In genomic region chr19:32102976-32103300, GRCm38 (mm10) we compare ENCODE assay signal across 9 mouse cellular contexts. TPM values are rescaled to one million over a fixed set of nuclear protein-coding genes. Genes with fewer than 3 reads are reported as not detected.
DNase-seq lines count a peak whose midpoint lies in the region; ATAC-seq and TF ChIP-seq lines count a peak whose summit lies in the region.
"Had no signal": no experiment of that assay in that cellular context is flagged by ENCODE, and none has a peak within 500 bp of the region (broad histone marks: within the 10 kb centered on the region; RNA-seq: fewer than 3 reads in every experiment).

No protein-coding gene starts in this region.

- TF ChIP-seq EP300 in heart, adult 2 months (IDR thresholded peaks at IDR 0.05; ENCODE audit: insufficient read depth, low read depth, low read length) = no peak

- H3K4me3 ChIP-seq in heart, embryonic 10.5 days = peak overlapping the region; percentile 44
- H3K4me3 ChIP-seq in heart, adult 2 months = no peak overlapping the region
- peak overlapping the region; percentile 35 for H3K4me3 ChIP-seq in forebrain, embryonic 13.5 days
- H3K4me3 ChIP-seq in limb, embryonic 11.5 days (ENCODE audit: low read depth, low read length) = no peak overlapping the region

- no peaks in the 10 kb centered on the region for H3K36me3 ChIP-seq in heart, embryonic 10.5 days
- H3K36me3 ChIP-seq in heart, adult 2 months (ENCODE audit: control insufficient read depth, insufficient read depth, low read length) = no peaks in the 10 kb centered on the region
- no peaks in the 10 kb centered on the region for H3K36me3 ChIP-seq in forebrain, embryonic 13.5 days (ENCODE audit: poor library complexity, severe bottlenecking)
- H3K36me3 ChIP-seq in limb, embryonic 11.5 days (ENCODE audit: control insufficient read depth, insufficient read depth, low read length) = no peaks in the 10 kb centered on the region

- no peak for TF ChIP-seq POLR2A in heart, adult 2 months (IDR thresholded peaks at IDR 0.05; ENCODE audit: insufficient read depth, low read depth, low read length)

- no peak for TF ChIP-seq CTCF in heart, adult 2 months (IDR thresholded peaks at IDR 0.05)

- H3K4me1 ChIP-seq in heart, embryonic 10.5 days = peaks cover 39% of the 10 kb centered on the region
- peaks cover 3% of the 10 kb centered on the region for H3K4me1 ChIP-seq in heart, adult 2 months (ENCODE audit: control insufficient read depth, insufficient read depth, low read length)
- H3K4me1 ChIP-seq in forebrain, embryonic 13.5 days = peaks cover 9% of the 10 kb centered on the region
- H3K4me1 ChIP-seq in limb, embryonic 11.5 days (ENCODE audit: control insufficient read depth, insufficient read depth, low read length) = no peaks in the 10 kb centered on the region

- H3K27ac ChIP-seq in heart, embryonic 10.5 days = peak overlapping the region; percentile 64; the same call in 1 of the 2 replicates
- no peak overlapping the region for H3K27ac ChIP-seq in heart, adult 2 months
- H3K27ac ChIP-seq in forebrain, embryonic 13.5 days = no peak overlapping the region
- H3K27ac ChIP-seq in limb, embryonic 11.5 days (replicated peaks; ENCODE audit: low read depth, low read length) = no peak overlapping the region
- H3K27ac ChIP-seq: macrophage had no signal

- DNase-seq in heart, embryonic 10.5 days (ENCODE audit: low spot score) = no peak
- no peak for DNase-seq in heart, adult 2 months
- DNase-seq in Muller cell, postnatal 12 days (ENCODE audit: inconsistent ontology term) = peak; percentile 34
- no peak for DNase-seq in limb, embryonic 11.5 days (ENCODE audit: low spot score)
- no peak for DNase-seq in kidney, adult 11 months
- no peak for DNase-seq in thymus, adult 18-20 months

- no peak overlapping the region for H3K9ac ChIP-seq in heart, adult 2 months (ENCODE audit: low read depth, low read length)
- peak overlapping the region; percentile 48 for H3K9ac ChIP-seq in forebrain, embryonic 13.5 days
- H3K9ac ChIP-seq in limb, embryonic 11.5 days (ENCODE audit: low read length) = no peak overlapping the region

- intact Hi-C loops in heart, adult 2 months (cut with DNase I) = no loop called here

- H3K27me3 ChIP-seq in heart, embryonic 10.5 days (ENCODE audit: insufficient read depth, poor library complexity, severe bottlenecking) = no peaks in the 10 kb centered on the region
- H3K27me3 ChIP-seq in heart, adult 2 months (ENCODE audit: control insufficient read depth, insufficient read depth, low read length) = no peaks in the 10 kb centered on the region
- no peaks in the 10 kb centered on the region for H3K27me3 ChIP-seq in forebrain, embryonic 13.5 days
- H3K27me3 ChIP-seq in limb, embryonic 11.5 days (ENCODE audit: control insufficient read depth, insufficient read depth, low read length) = no peaks in the 10 kb centered on the region

- peak; percentile 65 for ATAC-seq in forebrain, embryonic 13.5 days
- ATAC-seq in limb, embryonic 11.5 days (ENCODE audit: insufficient number of reproducible peaks, low FRiP score, low TSS enrichment, low read depth) = no peak
- ATAC-seq in erythroid progenitor cell, adult 5-6 weeks (replicated peaks; ENCODE audit: low FRiP score, poor library complexity, severe bottlenecking) = no peak

- H3K4me2 ChIP-seq in forebrain, embryonic 13.5 days = peak overlapping the region; percentile 55
- H3K4me2 ChIP-seq in limb, embryonic 11.5 days (ENCODE audit: low read depth, severe bottlenecking) = peak overlapping the region; percentile 36; the same call in 1 of the 2 replicates

- H3K79me2 ChIP-seq in heart, adult 2 months (replicated peaks; ENCODE audit: control insufficient read depth, insufficient read depth, low read length) = no peaks in the 10 kb centered on the region

- H3K9me3 ChIP-seq in heart, embryonic 10.5 days = no peaks in the 10 kb centered on the region
- no peaks in the 10 kb centered on the region for H3K9me3 ChIP-seq in forebrain, embryonic 13.5 days (replicated peaks)
- H3K9me3 ChIP-seq in limb, embryonic 11.5 days (ENCODE audit: control insufficient read depth, low read length) = no peaks in the 10 kb centered on the region

- 9% methylated on average over 9 of the region's 9 CpGs for WGBS in heart, embryonic 10.5 days
- WGBS in heart, adult 2 months = 36% methylated on average over 9 of the region's 9 CpGs
- WGBS in forebrain, embryonic 13.5 days = 7% methylated on average over 9 of the region's 9 CpGs
- WGBS in limb, embryonic 11.5 days = 12% methylated on average over 9 of the region's 9 CpGs

RNA-seq across cellular contexts. Expression of gene Asah2, which starts 5.1 kb away (rescaled TPM):
- polyA plus RNA-seq in heart, embryonic 10.5 days (2016; fragmentation: Nextera tagmentation; extraction: Ambion mirVana) = 1.6 and 2.9 TPM in 2 replicates
- total RNA-seq in heart, adult 2 months (2021) = 10 to 100 TPM; 12.6 to 13.4 TPM
- 5.9 and 8.6 TPM in 2 replicates for polyA plus RNA-seq in heart, adult 2 months (2012; rRNA removed)
- 0.18 and 0.34 TPM in 2 replicates for polyA plus RNA-seq in forebrain, embryonic 13.5 days (2015; fragmentation: Nextera tagmentation; extraction: Ambion mirVana)
- polyA plus RNA-seq in limb, embryonic 11.5 days (2014; fragmentation: Nextera tagmentation; extraction: Ambion mirVana) = 1.0 and 1.2 TPM in 2 replicates
- total RNA-seq in erythroid progenitor cell, adult 5-6 weeks (2015; ENCODE audit: low replicate concordance) = 0.72 and 4.2 TPM in 2 replicates
- 0.77 and 4.8 TPM in 2 replicates for total RNA-seq in erythroid progenitor cell, adult 5-6 weeks (2017; ENCODE audit: low replicate concordance)

Comparison
In these comparisons a context has a peak if more than half of its experiments do, and no peak if none do; other contexts are left out.
1. H3K4me3 ChIP-seq: peak in heart, embryonic 10.5 days (single experiment) and forebrain, embryonic 13.5 days (single experiment); none in heart, adult 2 months (single experiment) and limb, embryonic 11.5 days (single experiment).